ENCODE assay signal across 9 mouse cellular contexts in genomic region chr17:67651506-67651905, GRCm38 (mm10). TPM values are rescaled to one million over a fixed set of nuclear protein-coding genes. Genes with fewer than 3 reads are reported as not detected.
DNase-seq lines count a peak whose midpoint lies in the region; ATAC-seq and TF ChIP-seq lines count a peak whose summit lies in the region.
"Had no signal": no experiment of that assay in that cellular context is flagged by ENCODE, and none has a peak within 500 bp of the region (broad histone marks: within the 10 kb centered on the region; RNA-seq: fewer than 3 reads in every experiment).

No protein-coding gene starts in this region.

- ATAC-seq in forebrain, embryonic 14.5 days = peak; percentile 69
- ATAC-seq in kidney, postnatal 0 days (replicated peaks; ENCODE audit: low FRiP score, low read depth) = no peak

- DNase-seq in adrenal gland, adult 18-20 months (ENCODE audit: low spot score in 2 of 2) = peak; percentile 45 to 64
- no peak for DNase-seq in adrenal gland, adult 8-10 months
- peak; percentile 42 for DNase-seq in 416B (ENCODE audit: low read depth)
- DNase-seq in c-Kit-negative CD71-positive TER-119-positive erythroid progenitor cells, embryonic 14.5 days (ENCODE audit: low read depth, low spot score) = peak; percentile 13
- peak; percentile 89 for DNase-seq in forebrain, embryonic 14.5 days (ENCODE audit: low spot score)
- peak; percentile 82 for DNase-seq in kidney, postnatal 0 days (ENCODE audit: low spot score)
- DNase-seq in lung, adult 18-20 months = peak; percentile 17 to 52
- peak; percentile 57 for DNase-seq in skeletal muscle tissue, adult 2 months (ENCODE audit: low read depth, low spot score)

- H3K27ac ChIP-seq in forebrain, embryonic 14.5 days (ENCODE audit: low read depth, low read length) = no peak overlapping the region
- H3K27ac ChIP-seq in kidney, postnatal 0 days = no peak overlapping the region
- H3K27ac ChIP-seq: hindbrain, embryonic 15.5 days had no signal

- no peaks in the 10 kb centered on the region for H3K4me1 ChIP-seq in forebrain, embryonic 14.5 days (ENCODE audit: control insufficient read depth, insufficient read depth, low read length)
- no peaks in the 10 kb centered on the region for H3K4me1 ChIP-seq in kidney, postnatal 0 days (replicated peaks; ENCODE audit: insufficient read depth, low read length)
- H3K4me1 ChIP-seq: hindbrain, embryonic 15.5 days had no signal

- H3K36me3 ChIP-seq in forebrain, embryonic 14.5 days (ENCODE audit: control insufficient read depth, insufficient read depth, low read length) = no peaks in the 10 kb centered on the region
- no peaks in the 10 kb centered on the region for H3K36me3 ChIP-seq in kidney, postnatal 0 days (ENCODE audit: insufficient read depth, low read length)
- H3K36me3 ChIP-seq: hindbrain, embryonic 15.5 days had no signal

- H3K9ac ChIP-seq in forebrain, embryonic 14.5 days (ENCODE audit: low read length) = no peak overlapping the region
- no peak overlapping the region for H3K9ac ChIP-seq in kidney, postnatal 0 days (ENCODE audit: low read depth, low read length)
- H3K9ac ChIP-seq: hindbrain, embryonic 15.5 days had no signal

- peak; percentile 97 for TF ChIP-seq CTCF in kidney, postnatal 0 days (IDR thresholded peaks at IDR 0.05; ENCODE audit: low read depth)

- no peaks in the 10 kb centered on the region for H3K27me3 ChIP-seq in forebrain, embryonic 14.5 days (replicated peaks; ENCODE audit: control insufficient read depth, insufficient read depth, low read length)
- H3K27me3 ChIP-seq in kidney, postnatal 0 days (ENCODE audit: insufficient read depth, low read length) = no peaks in the 10 kb centered on the region
- H3K27me3 ChIP-seq: hindbrain, embryonic 15.5 days had no signal

- 10% methylated on average over 4 of the region's 4 CpGs for WGBS in forebrain, embryonic 14.5 days
- WGBS in kidney, postnatal 0 days = 9% methylated on average over 4 of the region's 4 CpGs

- H3K4me3 ChIP-seq in forebrain, embryonic 14.5 days (ENCODE audit: low read depth, low read length) = no peak overlapping the region
- H3K4me3 ChIP-seq in kidney, postnatal 0 days (replicated peaks; ENCODE audit: low read depth, low read length) = no peak overlapping the region
- H3K4me3 ChIP-seq: hindbrain, embryonic 15.5 days had no signal

- no peak overlapping the region for H3K4me2 ChIP-seq in forebrain, embryonic 14.5 days (ENCODE audit: low read length)
- H3K4me2 ChIP-seq in kidney, postnatal 0 days (ENCODE audit: low read length) = no peak overlapping the region
- H3K4me2 ChIP-seq: hindbrain, embryonic 15.5 days had no signal

- no peaks in the 10 kb centered on the region for H3K9me3 ChIP-seq in forebrain, embryonic 14.5 days (replicated peaks; ENCODE audit: control insufficient read depth, low read length)
- no peaks in the 10 kb centered on the region for H3K9me3 ChIP-seq in kidney, postnatal 0 days (replicated peaks; ENCODE audit: low read length)
- H3K9me3 ChIP-seq: hindbrain, embryonic 15.5 days had no signal

RNA-seq across cellular contexts. Expression of gene Lrrc30, which starts 19.0 kb away (rescaled TPM):
- under 1 TPM; 0.17 to 0.32 TPM for total RNA-seq in adrenal gland, adult 18-20 months (2021)
- total RNA-seq in adrenal gland, adult 8-10 months (2022) = under 1 TPM in 3 of 4 experiments, not detected in 1; 0.32 to 0.66 (median 0.52) TPM
- polyA plus RNA-seq in forebrain, embryonic 14.5 days (2014; fragmentation: Nextera tagmentation; extraction: Ambion mirVana) = not detected in 2 replicates
- not detected in 2 replicates for polyA plus RNA-seq in kidney, postnatal 0 days (2015; fragmentation: Nextera tagmentation; extraction: Ambion mirVana)
- polyA plus RNA-seq: hindbrain, embryonic 15.5 days had no signal

RNA-seq across cellular contexts. Expression of gene Lama1, which starts 45.6 kb away (rescaled TPM):
- 10 to 100 TPM; 11.9 to 15.1 TPM for total RNA-seq in adrenal gland, adult 18-20 months (2021)
- 10 to 100 TPM; 14.0 to 23.9 (median 18.3) TPM for total RNA-seq in adrenal gland, adult 8-10 months (2022)
- polyA plus RNA-seq in forebrain, embryonic 14.5 days (2014; fragmentation: Nextera tagmentation; extraction: Ambion mirVana) = 5.4 and 6.6 TPM in 2 replicates
- 20.1 and 24.9 TPM in 2 replicates for polyA plus RNA-seq in kidney, postnatal 0 days (2015; fragmentation: Nextera tagmentation; extraction: Ambion mirVana)
